Mouse (Mus musculus) testis, adult 2 months (tissue): ENCODE measurements around the gene Zfp827. TPM values are rescaled to one million over a fixed set of nuclear protein-coding genes. Genes with fewer than 3 reads are reported as not detected.

Experiments used
- H3K27ac ChIP-seq: fragments of 200-500 bp; 2 replicates; pipeline ENCODE4 v1.5.1; 2012; ENCODE audit warnings: low read depth, low read length; ENCODE audit not compliant: control insufficient read depth, insufficient read depth
- H3K27me3 ChIP-seq: fragments of 200-500 bp; 2 replicates; pipeline ENCODE4 v1.6.1; 2012; ENCODE audit warnings: mild to moderate bottlenecking, low read length, moderate library complexity; ENCODE audit not compliant: control insufficient read depth, insufficient read depth
- H3K36me3 ChIP-seq: fragments of 200-500 bp; 2 replicates; pipeline ENCODE4 v1.6.1; 2012; ENCODE audit warnings: mild to moderate bottlenecking, low read length; ENCODE audit not compliant: control insufficient read depth, insufficient read depth
- H3K4me1 ChIP-seq: fragments of 200-500 bp; 2 replicates; pipeline ENCODE4 v1.6.1; 2012; ENCODE audit warnings: low read length; ENCODE audit not compliant: control insufficient read depth, insufficient read depth
- H3K4me3 ChIP-seq: fragments of 200-500 bp; 2 replicates; pipeline ENCODE4 v1.5.1; 2012; ENCODE audit warnings: low read depth, mild to moderate bottlenecking, low read length, moderate library complexity, mixed read lengths; ENCODE audit not compliant: control insufficient read depth
- CTCF ChIP-seq: fragments of 200-500 bp; IDR thresholded peaks from 2 replicates; pipeline ENCODE4 v1.5.1; 2012; ENCODE audit warnings: low read depth, mild to moderate bottlenecking, inconsistent platforms, low read length, moderate library complexity; ENCODE audit not compliant: control insufficient read depth, insufficient read depth, insufficient replicate concordance
- POLR2A ChIP-seq: fragments of 200-500 bp; IDR thresholded peaks from 2 replicates; pipeline ENCODE4 v1.6.1; 2012; ENCODE audit warnings: low read depth, mild to moderate bottlenecking, inconsistent platforms, low read length, moderate library complexity; ENCODE audit not compliant: control insufficient read depth
- polyA plus RNA-seq: library from polyadenylated mRNA; depleted of rRNA; stranded (reverse); fragments of >200 nt; gene quantifications from 2 replicates; pipeline ENCODE4 v1.2.3, GENCODE M21; 2012

Gene Zfp827
- polyA plus RNA-seq, 1 experiment: 3.1 TPM

GRCm38 (mm10) chr8:79103185-79103878 is 75.1 kb downstream of the Zfp827 start:
- H3K4me1 ChIP-seq: no peaks in the 10 kb centered on the region
- H3K36me3 ChIP-seq: no peaks in the 10 kb centered on the region
- no peaks in the 10 kb centered on the region for H3K27me3 ChIP-seq
- TF ChIP-seq POLR2A: no peak
- TF ChIP-seq CTCF: no peak
- H3K4me3 ChIP-seq: no peak overlapping the region
- H3K27ac ChIP-seq: no peak overlapping the region

- Histone ChIP-seq H3K27me3 (no peaks in the 10 kb centered on the region), H3K36me3 (no peaks in the 10 kb centered on the region), H3K4me3 (no peak overlapping the region), H3K4me1 (no peaks in the 10 kb centered on the region), H3K27ac (no peak overlapping the region)
- TF ChIP-seq POLR2A (no peak), CTCF (no peak)
Measured at GRCm38 (mm10) chr8:79103923-79104580, 75.8 kb downstream of the Zfp827 start.

GRCm38 (mm10) chr8:79104634-79105033 is 76.4 kb downstream of the Zfp827 start:
- H3K36me3 ChIP-seq: no peaks in the 10 kb centered on the region
- H3K27ac ChIP-seq: no peak overlapping the region
- no peak overlapping the region for H3K4me3 ChIP-seq

GRCm38 (mm10) chr8:79105186-79105585 is 76.9 kb downstream of the Zfp827 start:
- no peaks in the 10 kb centered on the region for H3K36me3 ChIP-seq
- H3K4me1 ChIP-seq: no peaks in the 10 kb centered on the region
- TF ChIP-seq POLR2A: no peak
- TF ChIP-seq CTCF: no peak
- H3K4me3 ChIP-seq: no peak overlapping the region
- no peak overlapping the region for H3K27ac ChIP-seq
- no peaks in the 10 kb centered on the region for H3K27me3 ChIP-seq

More at GRCm38 (mm10) chr8:79104634-79105033, 76.4 kb downstream of the Zfp827 start:
- Histone ChIP-seq H3K27me3 (no peaks in the 10 kb centered on the region), H3K4me1 (no peaks in the 10 kb centered on the region)
- TF ChIP-seq POLR2A (no peak), CTCF (no peak)

GRCm38 (mm10) chr8:79111461-79111860 is 83.2 kb downstream of the Zfp827 start:
- Histone ChIP-seq H3K27me3 (no peaks in the 10 kb centered on the region), H3K4me1 (no peaks in the 10 kb centered on the region), H3K36me3 (no peaks in the 10 kb centered on the region), H3K27ac (no peak overlapping the region), H3K4me3 (no peak overlapping the region)
- no peak for TF ChIP-seq POLR2A
- TF ChIP-seq CTCF: no peak

GRCm38 (mm10) chr8:79112480-79112879 is 84.2 kb downstream of the Zfp827 start:
- H3K27ac ChIP-seq: no peak overlapping the region
- H3K4me1 ChIP-seq: no peaks in the 10 kb centered on the region
- H3K36me3 ChIP-seq: no peaks in the 10 kb centered on the region
- H3K4me3 ChIP-seq: no peak overlapping the region
- no peak for TF ChIP-seq CTCF
- no peak for TF ChIP-seq POLR2A
- no peaks in the 10 kb centered on the region for H3K27me3 ChIP-seq

GRCm38 (mm10) chr8:79113533-79113932 is 85.3 kb downstream of the Zfp827 start:
- no peak overlapping the region for H3K27ac ChIP-seq
- no peaks in the 10 kb centered on the region for H3K27me3 ChIP-seq
- TF ChIP-seq CTCF (no peak), POLR2A (no peak)
- H3K36me3 ChIP-seq: no peaks in the 10 kb centered on the region
- no peak overlapping the region for H3K4me3 ChIP-seq
- H3K4me1 ChIP-seq: no peaks in the 10 kb centered on the region
